Mouse (Mus musculus) cortical plate, adult 2 months (tissue): ENCODE data around the gene Ifnab.

Source experiments
- CTCF ChIP-seq: fragments of 200-500 bp; IDR thresholded peaks from 2 replicates; pipeline ENCODE4 v1.5.1; 2011; ENCODE audit warnings: mild to moderate bottlenecking, control low read depth, low read length; ENCODE audit not compliant: insufficient read depth; ENCODE audit errors: extremely low read depth
- POLR2A ChIP-seq: fragments of 200-500 bp; IDR thresholded peaks from 2 replicates; pipeline ENCODE4 v1.6.1; 2011; ENCODE audit warnings: mild to moderate bottlenecking, low read length, control low read depth; ENCODE audit not compliant: insufficient read depth; ENCODE audit errors: extremely low read depth

GRCm38 (mm10) chr4:88641077-88641831 is 49.9 kb downstream of the Ifnab start:
- TF ChIP-seq CTCF = peak; percentile 75
- TF ChIP-seq POLR2A = no peak
